Mouse (Mus musculus) hindbrain, embryonic 16.5 days (tissue): ENCODE data around the gene Gm29564. TPM values are rescaled to one million over a fixed set of nuclear protein-coding genes. Genes with fewer than 3 reads are reported as not detected.
"Not testable (repeated sequence)": the region's sequence is repeated elsewhere in the genome, so short reads cannot be mapped to it uniquely, and the experiment has no call there.

ENCODE experiments used
- ATAC-seq: fragments of 200-750 bp; cut with Nextera tagmentation; 2 replicates; pipeline ENCODE4 v1.8.0; 2017; ENCODE audit warnings: moderate TSS enrichment, moderate library complexity
- H3K27ac ChIP-seq: fragments of 300-500 bp; sonication (generic); 2 replicates; pipeline ENCODE4 v1.5.1; 2014; ENCODE audit warnings: low read depth, mild to moderate bottlenecking, control low read depth, low read length, moderate library complexity
- H3K27me3 ChIP-seq: fragments of 300-500 bp; sonication (generic); replicated peaks from 2 replicates; pipeline ENCODE4 v1.6.1; 2014; ENCODE audit warnings: low read length; ENCODE audit not compliant: control insufficient read depth, insufficient read depth
- H3K36me3 ChIP-seq: fragments of 300-500 bp; sonication (generic); 2 replicates; pipeline ENCODE4 v1.6.1; 2014; ENCODE audit warnings: mild to moderate bottlenecking, low read length, moderate library complexity, mixed read lengths; ENCODE audit not compliant: control insufficient read depth, insufficient read depth
- H3K4me1 ChIP-seq: fragments of 300-500 bp; sonication (generic); 2 replicates; pipeline ENCODE4 v1.6.1; 2014; ENCODE audit warnings: low read depth, low read length; ENCODE audit not compliant: control insufficient read depth, insufficient read depth
- H3K4me2 ChIP-seq: fragments of 300-500 bp; sonication (generic); 2 replicates; pipeline ENCODE4 v1.6.1; 2014; ENCODE audit warnings: mild to moderate bottlenecking, low read length, control low read depth, moderate library complexity
- H3K4me3 ChIP-seq: fragments of 300-500 bp; sonication (generic); 2 replicates; pipeline ENCODE4 v1.5.1; 2014; ENCODE audit warnings: mild to moderate bottlenecking, low read length, control low read depth, moderate library complexity
- H3K9ac ChIP-seq: fragments of 300-500 bp; sonication (generic); 2 replicates; pipeline ENCODE4 v1.6.1; 2014; ENCODE audit warnings: low read depth, mild to moderate bottlenecking, control low read depth, low read length, moderate library complexity
- H3K9me3 ChIP-seq: fragments of 300-500 bp; sonication (generic); 2 replicates; pipeline ENCODE4 v1.6.1; 2014; ENCODE audit warnings: mild to moderate bottlenecking, low read length, moderate library complexity; ENCODE audit not compliant: control insufficient read depth
- WGBS: fragments of 180-500 bp; shearing (Covaris S2); extraction: QIAGEN DNeasy Blood & Tissue Kit; methylation state at CpG from one replicate; pipeline ENCODE4 v1.1.7; 2014; 5-methylcytosine and 5-hydroxymethylcytosine counted together
- polyA plus RNA-seq: library from polyadenylated mRNA; unstranded; fragments of >200 nt; fragmentation: Nextera tagmentation; extraction: Ambion mirVana; gene quantifications from 2 replicates; pipeline ENCODE4 v1.2.1, GENCODE M21; 2015

The Gm29564 gene
- polyA plus RNA-seq = not detected in 2 replicates

- not testable (repeated sequence) for H3K36me3 ChIP-seq, H3K4me3 ChIP-seq, H3K27ac ChIP-seq, H3K9me3 ChIP-seq, H3K27me3 ChIP-seq, ATAC-seq, H3K4me1 ChIP-seq, H3K4me2 ChIP-seq, H3K9ac ChIP-seq
- WGBS = no CpG with 5 or more reads among the region's 6 CpGs
Measured at GRCm38 (mm10) chrY:78212693-78213092, at the start of gene Gm29564. Gene Gm29564 (plus strand): TSS chrY:78212993.

Other genes starting within 250 kb of the Gm29564 start
- not detected in 2 replicates for gene Gm20867, start 249.8 kb upstream of the Gm29564 start, polyA plus RNA-seq